Mouse (Mus musculus): ENCODE measurements around the gene Slc38a10. TPM values are rescaled to one million over a fixed set of nuclear protein-coding genes. Genes with fewer than 3 reads are reported as not detected.

Gene Slc38a10
- total and polyA plus RNA-seq, 3 experiments: 78.2 to 80.7 TPM; not detected in 1

- H3K9me3 ChIP-seq (replicated peaks; ENCODE audit: insufficient read depth, low read length): no peaks in the 10 kb centered on the region
- no peaks in the 10 kb centered on the region for H3K79me2 ChIP-seq (ENCODE audit: control insufficient read depth, insufficient read depth, low read length, poor library complexity)
- no peaks in the 10 kb centered on the region for H3K4me1 ChIP-seq (ENCODE audit: control insufficient read depth in 1 of 2, insufficient read depth in 2 of 2, low read length in 2 of 2)
- no peaks in the 10 kb centered on the region for H3K36me3 ChIP-seq (ENCODE audit: control insufficient read depth in 1 of 2, insufficient read depth in 2 of 2, low read length in 2 of 2)
- no peak overlapping the region for H3K4me3 ChIP-seq (ENCODE audit: control insufficient read depth in 1 of 2, insufficient read depth in 1 of 2, low read depth in 2 of 2, low read length in 2 of 2)
- no peak overlapping the region for H3K9ac ChIP-seq (ENCODE audit: control insufficient read depth, low read depth, low read length, poor library complexity, severe bottlenecking)
- TF ChIP-seq ZNF384 (IDR thresholded peaks at IDR 0.05; ENCODE audit: low read depth, low read length) (no peak), ZMIZ1 (IDR thresholded peaks at IDR 0.05; ENCODE audit: low read depth, low read length) (no peak), JUND (IDR thresholded peaks at IDR 0.05; ENCODE audit: low read depth, low read length) (no peak)
- no peak overlapping the region for H3K27ac ChIP-seq (ENCODE audit: control insufficient read depth, low read depth, low read length)
- peaks cover 14 to 17% of the 10 kb centered on the region in 2 experiments for H3K27me3 ChIP-seq (ENCODE audit: control insufficient read depth in 1 of 2, insufficient read depth in 2 of 2, low read length in 2 of 2)
- DNase-seq (ENCODE audit: low read depth, low spot score): no peak
Measured at GRCm38 (mm10) chr11:120182396-120183030, 31.4 kb upstream of the Slc38a10 start.

DNA sequence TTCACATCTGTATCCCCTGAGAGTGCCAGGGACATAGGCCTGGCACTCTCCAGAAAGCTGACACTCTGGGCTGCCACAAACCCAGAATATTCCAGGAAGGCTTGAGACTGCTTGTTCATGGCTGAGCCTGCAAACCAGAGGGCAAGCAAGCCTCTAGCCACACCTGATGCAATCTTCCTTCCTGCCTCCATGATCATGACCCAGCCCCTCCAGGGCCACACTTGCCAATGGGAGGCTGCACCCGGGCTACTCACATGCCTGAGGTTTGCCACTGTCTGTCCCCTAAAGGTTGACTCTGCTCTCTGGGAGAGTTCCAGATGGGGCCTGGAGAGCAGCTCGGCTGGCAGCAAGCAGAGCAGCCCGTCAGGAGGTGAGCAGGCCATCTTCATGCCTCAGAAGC, 30.2 kb upstream of the Slc38a10 start:
- H3K27me3 ChIP-seq (ENCODE audit: control insufficient read depth in 1 of 2, insufficient read depth in 2 of 2, low read length in 2 of 2): peaks cover 14 to 23% of the 10 kb centered on the region in 2 experiments
- H3K36me3 ChIP-seq (ENCODE audit: control insufficient read depth in 1 of 2, insufficient read depth in 2 of 2, low read length in 2 of 2): no peaks in the 10 kb centered on the region
- no peak overlapping the region for H3K4me3 ChIP-seq (ENCODE audit: control insufficient read depth in 1 of 2, insufficient read depth in 1 of 2, low read depth in 2 of 2, low read length in 2 of 2)
- no peak for DNase-seq (ENCODE audit: low read depth, low spot score)
- no peaks in the 10 kb centered on the region for H3K4me1 ChIP-seq (ENCODE audit: control insufficient read depth in 1 of 2, insufficient read depth in 2 of 2, low read length in 2 of 2)
- no peaks in the 10 kb centered on the region for H3K79me2 ChIP-seq (ENCODE audit: control insufficient read depth, insufficient read depth, low read length, poor library complexity)
- no peak overlapping the region for H3K27ac ChIP-seq (ENCODE audit: control insufficient read depth, low read depth, low read length)
- no peaks in the 10 kb centered on the region for H3K9me3 ChIP-seq (replicated peaks; ENCODE audit: insufficient read depth, low read length)
- TF ChIP-seq JUND (IDR thresholded peaks at IDR 0.05; ENCODE audit: low read depth, low read length) (no peak), ETS1 (IDR thresholded peaks at IDR 0.05; ENCODE audit: low read depth, low read length) (no peak), USF1 (IDR thresholded peaks at IDR 0.05; ENCODE audit: low read depth, low read length) (no peak), SMC3 (IDR thresholded peaks at IDR 0.05; ENCODE audit: low read depth, low read length) (no peak), UBTF (IDR thresholded peaks at IDR 0.05; ENCODE audit: borderline replicate concordance, insufficient read depth, low read depth, low read length) (no peak), E2F4 (IDR thresholded peaks at IDR 0.05; ENCODE audit: borderline replicate concordance, low read depth, low read length) (no peak), HCFC1 (IDR thresholded peaks at IDR 0.05; ENCODE audit: low read depth, low read length) (no peak), MYB (IDR thresholded peaks at IDR 0.05; ENCODE audit: low read depth, low read length) (no peak), MYC (IDR thresholded peaks at IDR 0.05; ENCODE audit: low read depth, low read length) (no peak), MAZ (IDR thresholded peaks at IDR 0.05; ENCODE audit: low read depth, low read length) (no peak), ZNF384 (IDR thresholded peaks at IDR 0.05; ENCODE audit: low read depth, low read length) (no peak), BHLHE40 (IDR thresholded peaks at IDR 0.05; ENCODE audit: borderline replicate concordance, low read depth, low read length) (no peak), EP300 (IDR thresholded peaks at IDR 0.05; ENCODE audit: low read depth in 1 of 2, low read length in 2 of 2) (no peak), KAT2A (conservative IDR thresholded peaks at IDR 0.05; ENCODE audit: low read depth, low read length) (no peak), CTCF (IDR thresholded peaks at IDR 0.05 in 2 of 3, conservative IDR thresholded peaks at IDR 0.05 in 1 of 3; ENCODE audit: control insufficient read depth in 1 of 3, insufficient read depth in 1 of 3, low read depth in 2 of 3, low read length in 3 of 3, poor library complexity in 1 of 3, severe bottlenecking in 1 of 3) (no peak)
- H3K9ac ChIP-seq (ENCODE audit: control insufficient read depth, low read depth, low read length, poor library complexity, severe bottlenecking): no peak overlapping the region

Data from MEL (cell line).